Mouse (Mus musculus): ENCODE results near the gene Btbd35f9.
"Not testable (repeated sequence)": the region's sequence is repeated elsewhere in the genome, so short reads cannot be mapped to it uniquely, and the experiment has no call there.

Btbd35f9 gene

DNA sequence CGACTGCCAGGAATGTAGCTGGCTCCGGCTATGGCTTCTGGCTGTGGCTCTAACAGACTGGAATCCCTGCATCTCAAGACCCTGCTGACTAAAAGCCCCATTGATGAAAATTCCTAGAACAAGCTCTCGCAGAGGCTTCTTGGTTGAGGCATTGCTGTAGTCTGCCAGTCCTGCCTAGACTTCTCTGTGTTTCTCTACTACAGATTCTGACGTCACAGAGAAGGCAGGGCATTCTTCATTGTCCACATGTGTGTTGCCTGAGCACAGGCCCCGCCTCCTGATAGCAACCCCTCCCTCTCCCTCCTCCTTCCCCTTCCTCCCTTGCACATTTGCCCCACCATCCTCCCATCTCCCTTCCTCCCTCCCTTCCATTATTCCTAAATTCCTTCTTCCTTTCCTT is at the start of gene Btbd35f9:
Btbd35f9 (minus strand) TSS at position 101 of the 400 bp plus-strand sequence.
- DNase-seq (ENCODE audit: low read depth) = not testable (repeated sequence)

Data from c-Kit-positive CD71-negative TER-119-negative erythroid progenitor cells, embryonic 14.5 days (primary cell).